Mouse (Mus musculus) forebrain, embryonic 15.5 days (tissue): ENCODE measurements around the gene March2. TPM values are rescaled to one million over a fixed set of nuclear protein-coding genes. Genes with fewer than 3 reads are reported as not detected.
A peak's percentile ranks its signal among the peaks of the same experiment; 100 is the strongest.

ENCODE experiments used
- ATAC-seq: fragments of 200-750 bp; cut with Nextera tagmentation; replicated peaks from 2 replicates; pipeline ENCODE4 v1.8.0; 2017; ENCODE audit warnings: mild to moderate bottlenecking, moderate TSS enrichment, moderate library complexity
- H3K27ac ChIP-seq: fragments of 300-500 bp; sonication (generic); replicated peaks from 2 replicates; pipeline ENCODE4 v1.5.1; 2015; ENCODE audit warnings: mild to moderate bottlenecking, inconsistent platforms
- H3K27me3 ChIP-seq: fragments of 300-500 bp; sonication (generic); 2 replicates; pipeline ENCODE4 v1.6.1; 2015; ENCODE audit warnings: inconsistent platforms
- H3K36me3 ChIP-seq: fragments of 300-500 bp; sonication (generic); 2 replicates; pipeline ENCODE4 v1.6.1; 2015; ENCODE audit warnings: mild to moderate bottlenecking, inconsistent platforms
- H3K4me1 ChIP-seq: fragments of 300-500 bp; sonication (generic); 2 replicates; pipeline ENCODE4 v1.6.1; 2015; ENCODE audit warnings: inconsistent platforms
- H3K4me2 ChIP-seq: fragments of 300-500 bp; sonication (generic); replicated peaks from 2 replicates; pipeline ENCODE4 v1.6.1; 2015; ENCODE audit warnings: mild to moderate bottlenecking, inconsistent platforms
- H3K4me3 ChIP-seq: fragments of 300-500 bp; sonication (generic); 2 replicates; pipeline ENCODE4 v1.5.1; 2015; ENCODE audit warnings: mild to moderate bottlenecking, inconsistent platforms
- H3K9ac ChIP-seq: fragments of 300-500 bp; sonication (generic); replicated peaks from 2 replicates; pipeline ENCODE4 v1.6.1; 2015; ENCODE audit warnings: mild to moderate bottlenecking, inconsistent platforms
- H3K9me3 ChIP-seq: fragments of 300-500 bp; sonication (generic); 2 replicates; pipeline ENCODE4 v1.6.1; 2016; ENCODE audit warnings: inconsistent platforms
- WGBS: fragments of 180-500 bp; shearing (Covaris S2); methylation state at CpG from one replicate; pipeline ENCODE4 v1.1.7; 2015; ENCODE audit warnings: mixed read lengths; 5-methylcytosine and 5-hydroxymethylcytosine counted together
- polyA plus RNA-seq: library from polyadenylated mRNA; unstranded; fragments of >200 nt; fragmentation: Nextera tagmentation; extraction: Ambion mirVana; gene quantifications from 2 replicates; pipeline ENCODE4 v1.2.1, GENCODE M21; 2015

March2 gene
- 71.8 and 72.8 TPM in 2 replicates for polyA plus RNA-seq

- H3K9ac ChIP-seq: peak within 1 kb of the TSS; percentile 44
- H3K4me3 ChIP-seq: peak within 1 kb of the TSS; percentile 51
- H3K27ac ChIP-seq: 0 out of 2 replicates have a peak within 1 kb of the TSS, but pooled peaks have one; percentile 0
- H3K4me2 ChIP-seq: peak within 1 kb of the TSS; percentile 64
- no peaks in the 10 kb centered on the region for H3K27me3 ChIP-seq
- H3K4me1 ChIP-seq: peaks cover 7% of the 10 kb centered on the region; the same call in 1 of the 2 replicates
- H3K9me3 ChIP-seq: no peaks in the 10 kb centered on the region
- no peaks in the 10 kb centered on the region for H3K36me3 ChIP-seq
- ATAC-seq: peak; percentile 100
- WGBS: under 1% methylated on average over 46 of the region's 46 CpGs
These were observed at the start of gene March2 for GRCm38 (mm10) chr17:33718384-33718881. Gene March2 (minus strand): TSS chr17:33718670.

GRCm38 (mm10) chr17:33766389-33766788, 47.9 kb upstream of the March2 start:
- no peaks in the 10 kb centered on the region for H3K9me3 ChIP-seq
- H3K4me3 ChIP-seq: no peak overlapping the region
- WGBS: 76% methylated on average over 3 of the region's 3 CpGs
- no peaks in the 10 kb centered on the region for H3K4me1 ChIP-seq
- H3K27ac ChIP-seq: no peak overlapping the region
- H3K9ac ChIP-seq: no peak overlapping the region
- no peak overlapping the region for H3K4me2 ChIP-seq
- H3K27me3 ChIP-seq: no peaks in the 10 kb centered on the region
- no peak for ATAC-seq
- no peaks in the 10 kb centered on the region for H3K36me3 ChIP-seq

GRCm38 (mm10) chr17:33760255-33761165, 42.0 kb upstream of the March2 start, which contains the start of gene Rab11b:
Gene Rab11b (minus strand): TSS chr17:33760530.
- Histone ChIP-seq H3K36me3 (no peaks in the 10 kb centered on the region), H3K4me3 (peak within 1 kb of the TSS; percentile 96), H3K4me1 (peaks cover 41% of the 10 kb centered on the region), H3K27me3 (no peaks in the 10 kb centered on the region), H3K27ac (peak within 1 kb of the TSS; percentile 100), H3K9ac (peak within 1 kb of the TSS; percentile 100), H3K9me3 (no peaks in the 10 kb centered on the region), H3K4me2 (peak within 1 kb of the TSS; percentile 71)
- peak; percentile 99 for ATAC-seq
- WGBS: 3% methylated on average over 35 of the region's 35 CpGs

- WGBS: under 1% methylated on average over 38 of the region's 38 CpGs
- Histone ChIP-seq H3K4me2 (peak overlapping the region; percentile 71), H3K9ac (peak overlapping the region; percentile 100), H3K27ac (peak overlapping the region; percentile 100), H3K9me3 (no peaks in the 10 kb centered on the region), H3K27me3 (no peaks in the 10 kb centered on the region), H3K4me3 (peak overlapping the region; percentile 96), H3K4me1 (peaks cover 46% of the 10 kb centered on the region), H3K36me3 (no peaks in the 10 kb centered on the region)
- ATAC-seq: peak; percentile 83
These were observed 41.3 kb upstream of the March2 start for GRCm38 (mm10) chr17:33759767-33760254.

GRCm38 (mm10) chr17:33757231-33757630, 38.8 kb upstream of the March2 start:
- Histone ChIP-seq H3K27me3 (no peaks in the 10 kb centered on the region), H3K4me1 (peaks cover 57% of the 10 kb centered on the region), H3K4me2 (no peak overlapping the region), H3K9ac (no peak overlapping the region), H3K4me3 (no peak overlapping the region), H3K36me3 (no peaks in the 10 kb centered on the region), H3K27ac (no peak overlapping the region), H3K9me3 (no peaks in the 10 kb centered on the region)
- ATAC-seq: no peak
- 75% methylated on average over 4 of the region's 4 CpGs for WGBS

GRCm38 (mm10) chr17:33756108-33756790, 37.8 kb upstream of the March2 start:
- H3K36me3 ChIP-seq: no peaks in the 10 kb centered on the region
- H3K27ac ChIP-seq: no peak overlapping the region
- H3K4me2 ChIP-seq: no peak overlapping the region
- ATAC-seq: no peak
- WGBS: 93% methylated on average over 3 of the region's 3 CpGs
- no peaks in the 10 kb centered on the region for H3K27me3 ChIP-seq
- H3K9ac ChIP-seq: no peak overlapping the region
- no peaks in the 10 kb centered on the region for H3K9me3 ChIP-seq
- H3K4me3 ChIP-seq: no peak overlapping the region
- H3K4me1 ChIP-seq: peaks cover 57% of the 10 kb centered on the region

GRCm38 (mm10) chr17:33755418-33756107, 37.1 kb upstream of the March2 start:
- H3K27me3 ChIP-seq: no peaks in the 10 kb centered on the region
- H3K9ac ChIP-seq: no peak overlapping the region
- H3K36me3 ChIP-seq: no peaks in the 10 kb centered on the region
- no peak for ATAC-seq
- H3K4me1 ChIP-seq: peaks cover 57% of the 10 kb centered on the region
- no peak overlapping the region for H3K27ac ChIP-seq
- H3K9me3 ChIP-seq: no peaks in the 10 kb centered on the region
- no peak overlapping the region for H3K4me3 ChIP-seq
- H3K4me2 ChIP-seq: no peak overlapping the region
- 85% methylated on average over 10 of the region's 10 CpGs for WGBS

GRCm38 (mm10) chr17:33754656-33755055, 36.2 kb upstream of the March2 start:
- peaks cover 57% of the 10 kb centered on the region for H3K4me1 ChIP-seq
- ATAC-seq: no peak
- no peak overlapping the region for H3K27ac ChIP-seq
- no peak overlapping the region for H3K4me3 ChIP-seq
- no peaks in the 10 kb centered on the region for H3K9me3 ChIP-seq
- no peaks in the 10 kb centered on the region for H3K27me3 ChIP-seq
- WGBS: 70% methylated on average over 1 of the region's 1 CpGs
- H3K4me2 ChIP-seq: no peak overlapping the region
- H3K36me3 ChIP-seq: 0 out of 2 replicates have a peak, but pooled peaks cover 4% of the 10 kb centered on the region
- no peak overlapping the region for H3K9ac ChIP-seq

- H3K36me3 ChIP-seq: peaks cover 21% of the 10 kb centered on the region
- H3K4me2 ChIP-seq: no peak overlapping the region
- H3K4me1 ChIP-seq: peaks cover 33% of the 10 kb centered on the region
- no peaks in the 10 kb centered on the region for H3K27me3 ChIP-seq
- H3K9me3 ChIP-seq: no peaks in the 10 kb centered on the region
- no peak overlapping the region for H3K27ac ChIP-seq
- 93% methylated on average over 2 of the region's 2 CpGs for WGBS
- no peak for ATAC-seq
- H3K4me3 ChIP-seq: no peak overlapping the region
- H3K9ac ChIP-seq: no peak overlapping the region
These were observed 33.8 kb upstream of the March2 start for GRCm38 (mm10) chr17:33752297-33752696.

GRCm38 (mm10) chr17:33751181-33751580, 32.7 kb upstream of the March2 start:
- H3K4me2 ChIP-seq: no peak overlapping the region
- H3K27me3 ChIP-seq: no peaks in the 10 kb centered on the region
- no peak overlapping the region for H3K27ac ChIP-seq
- peaks cover 24% of the 10 kb centered on the region for H3K36me3 ChIP-seq
- ATAC-seq: no peak
- H3K4me1 ChIP-seq: peaks cover 22% of the 10 kb centered on the region
- H3K9ac ChIP-seq: no peak overlapping the region
- no peaks in the 10 kb centered on the region for H3K9me3 ChIP-seq
- H3K4me3 ChIP-seq: no peak overlapping the region

GRCm38 (mm10) chr17:33749451-33749850, 31.0 kb upstream of the March2 start:
- H3K4me3 ChIP-seq: no peak overlapping the region
- no peaks in the 10 kb centered on the region for H3K27me3 ChIP-seq
- no peak overlapping the region for H3K27ac ChIP-seq
- H3K36me3 ChIP-seq: peaks cover 39% of the 10 kb centered on the region
- no peak overlapping the region for H3K4me2 ChIP-seq
- no peak overlapping the region for H3K9ac ChIP-seq
- no peak for ATAC-seq
- H3K9me3 ChIP-seq: no peaks in the 10 kb centered on the region
- peaks cover 7% of the 10 kb centered on the region for H3K4me1 ChIP-seq
- WGBS: 97% methylated on average over 5 of the region's 5 CpGs
